Mouse (Mus musculus): ENCODE results near the gene Scpep1.
"Not testable (repeated sequence)": the region's sequence is repeated elsewhere in the genome, so short reads cannot be mapped to it uniquely, and the experiment has no call there.

Scpep1 gene

DNA sequence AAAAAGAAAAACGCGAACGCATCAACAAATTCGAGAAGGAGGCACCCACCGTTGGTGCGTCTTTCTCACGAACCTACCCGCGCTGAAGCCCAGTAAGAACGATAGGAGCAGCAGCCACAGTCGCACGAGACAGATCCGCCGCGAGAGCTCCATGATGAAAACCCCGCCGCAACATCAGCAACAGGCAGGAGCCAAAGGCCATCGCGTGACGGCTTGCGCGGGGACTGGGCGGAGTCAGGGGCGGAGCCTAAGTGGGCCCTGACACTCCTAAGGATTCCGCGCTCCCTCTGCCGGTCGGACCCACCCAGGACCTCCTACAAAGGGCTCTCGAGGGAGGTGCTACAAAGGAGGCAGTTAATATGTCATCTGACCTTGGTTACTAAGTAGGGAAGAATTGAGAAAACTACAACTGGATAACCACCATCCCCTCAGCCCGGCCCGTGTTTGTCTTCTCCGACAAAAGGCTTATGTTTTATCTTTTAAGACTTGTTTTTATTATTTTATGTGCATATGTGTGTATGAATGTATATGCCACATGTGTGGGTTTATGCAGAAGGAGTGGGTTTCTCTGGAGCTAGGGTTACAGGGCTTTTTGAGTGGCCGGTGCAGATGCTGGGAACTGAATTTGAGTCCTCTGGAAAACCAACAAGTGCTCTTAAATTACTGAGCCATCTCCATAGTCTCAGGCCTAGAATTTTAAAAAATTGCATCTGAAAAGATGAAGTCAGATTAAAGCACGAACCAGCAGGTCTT is at the start of gene Scpep1:
Gene Scpep1, minus strand, starts transcription at position 249 of the 753 bp plus-strand sequence.
- DNase-seq (ENCODE audit: low spot score in 2 of 2): peak; percentile 86 to 97

DNA sequence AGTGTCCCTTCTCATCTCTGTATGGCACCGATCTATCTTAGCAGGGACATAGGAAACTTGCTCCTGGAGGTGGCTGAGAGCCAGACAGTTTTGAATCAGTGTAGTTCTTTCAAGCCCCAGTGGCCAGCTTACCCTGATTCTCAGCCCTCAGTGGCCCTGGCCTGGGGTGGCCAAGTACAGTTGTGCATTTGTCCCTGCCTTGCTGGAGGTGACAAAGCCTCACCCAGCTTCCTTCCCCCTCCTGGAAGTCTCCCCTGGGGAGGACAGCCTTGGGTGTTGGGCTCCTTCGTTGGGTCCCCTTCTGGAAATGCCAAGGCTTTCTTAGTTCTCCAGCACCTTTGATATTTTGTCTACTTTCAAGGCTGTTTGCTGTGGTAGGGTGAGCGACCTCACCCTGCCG is 48.5 kb upstream of the Scpep1 start:
- no peak for DNase-seq (ENCODE audit: low spot score in 2 of 2)

DNA sequence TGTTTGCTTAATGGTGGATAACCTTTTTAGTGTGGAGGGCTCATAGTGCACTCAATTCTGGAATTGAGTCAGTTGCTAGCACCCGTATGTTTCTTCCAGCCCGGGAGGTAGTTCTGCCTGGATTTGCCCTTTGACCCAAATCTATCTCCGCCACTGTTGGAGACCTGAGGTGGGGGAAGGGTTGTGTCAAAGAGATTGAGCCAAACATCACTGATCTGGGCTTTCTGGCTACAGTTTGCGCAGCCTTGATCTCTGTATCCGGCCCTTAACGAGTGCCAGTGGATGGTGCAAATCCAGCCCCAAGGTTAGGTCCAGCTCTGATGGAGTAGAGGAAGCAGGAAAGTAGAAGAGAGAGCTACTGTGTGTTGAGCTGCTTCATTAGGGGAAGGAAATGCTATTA is 47.8 kb upstream of the Scpep1 start:
- DNase-seq (ENCODE audit: low spot score in 2 of 2): no peak

DNA sequence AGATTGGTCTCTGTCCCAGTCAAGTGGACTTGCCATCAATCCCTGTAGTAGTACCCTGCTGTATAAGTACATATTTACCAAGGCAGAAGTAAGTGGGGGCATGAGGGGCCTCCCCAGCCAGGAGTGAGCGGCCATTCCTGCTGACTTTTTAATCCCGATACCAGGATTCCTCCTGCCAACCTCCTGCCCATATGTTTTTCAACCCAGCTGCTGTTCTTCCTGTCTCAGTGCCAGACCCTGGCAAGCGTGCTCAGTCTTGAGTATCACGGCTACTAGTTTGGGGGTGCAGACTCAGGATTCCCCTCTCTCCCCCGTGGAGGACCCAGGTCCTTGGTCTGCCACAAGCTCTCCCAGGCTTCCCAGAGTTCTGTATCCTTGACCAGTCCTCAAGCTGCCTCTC is 47.4 kb upstream of the Scpep1 start:
- no peak for DNase-seq (ENCODE audit: low spot score in 2 of 2)

DNA sequence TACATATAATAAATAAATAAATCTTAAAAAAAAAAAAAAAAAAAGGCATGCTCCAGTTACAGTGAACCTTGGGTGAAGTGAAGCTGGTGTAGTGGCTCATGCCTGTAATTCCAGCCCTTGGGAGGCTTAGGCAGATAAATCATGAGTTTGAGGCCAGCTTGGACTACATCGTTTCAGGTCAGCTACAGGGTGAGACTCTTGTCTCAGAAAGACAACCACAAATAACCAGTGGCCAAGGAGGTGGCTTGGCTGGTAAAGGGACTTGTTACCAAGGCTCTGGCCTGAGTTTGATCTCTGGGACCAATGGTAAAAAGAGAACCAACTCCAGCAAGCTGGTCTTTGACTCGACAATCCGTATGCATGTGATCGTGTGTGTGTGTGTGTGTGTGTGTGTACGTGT is 46.8 kb upstream of the Scpep1 start:
- DNase-seq (ENCODE audit: low spot score in 2 of 2): no peak

DNA sequence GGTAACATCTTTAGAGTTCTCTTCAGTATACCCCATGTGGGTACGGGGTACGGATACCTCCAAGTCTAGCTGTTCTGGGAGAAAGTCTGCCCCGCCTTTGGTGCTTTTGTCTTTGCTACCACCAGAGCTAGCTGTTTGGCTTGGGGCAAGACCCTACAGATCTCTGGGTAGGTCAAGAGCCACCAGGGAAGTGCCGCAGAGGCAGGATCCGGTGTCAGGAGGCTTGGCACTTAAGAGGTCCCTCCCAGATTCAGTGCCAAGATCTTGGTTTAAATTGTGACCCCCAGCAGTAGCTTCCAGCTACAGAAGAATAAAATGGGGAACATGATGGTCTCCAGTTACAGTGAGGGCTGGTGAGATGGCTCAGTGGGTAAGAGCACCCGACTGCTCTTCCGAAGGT is 46.3 kb upstream of the Scpep1 start:
- no peak for DNase-seq (ENCODE audit: low spot score in 2 of 2)

DNA sequence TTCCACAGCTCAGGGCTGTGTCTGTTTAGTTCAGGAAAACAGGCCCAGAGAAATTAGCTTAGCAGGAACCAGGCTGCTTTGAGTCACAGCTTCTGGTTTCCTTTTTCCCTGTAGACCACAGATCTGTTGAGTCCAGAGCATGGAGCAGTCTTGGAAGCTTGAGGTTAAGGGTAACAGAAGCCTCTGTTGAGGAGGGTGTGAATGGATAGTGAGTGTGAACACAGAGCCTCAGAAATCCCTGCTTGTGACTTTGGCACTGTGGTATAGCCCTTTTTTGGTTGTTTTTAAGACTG is 45.2 kb upstream of the Scpep1 start:
- DNase-seq (ENCODE audit: low spot score in 2 of 2): no peak

DNA sequence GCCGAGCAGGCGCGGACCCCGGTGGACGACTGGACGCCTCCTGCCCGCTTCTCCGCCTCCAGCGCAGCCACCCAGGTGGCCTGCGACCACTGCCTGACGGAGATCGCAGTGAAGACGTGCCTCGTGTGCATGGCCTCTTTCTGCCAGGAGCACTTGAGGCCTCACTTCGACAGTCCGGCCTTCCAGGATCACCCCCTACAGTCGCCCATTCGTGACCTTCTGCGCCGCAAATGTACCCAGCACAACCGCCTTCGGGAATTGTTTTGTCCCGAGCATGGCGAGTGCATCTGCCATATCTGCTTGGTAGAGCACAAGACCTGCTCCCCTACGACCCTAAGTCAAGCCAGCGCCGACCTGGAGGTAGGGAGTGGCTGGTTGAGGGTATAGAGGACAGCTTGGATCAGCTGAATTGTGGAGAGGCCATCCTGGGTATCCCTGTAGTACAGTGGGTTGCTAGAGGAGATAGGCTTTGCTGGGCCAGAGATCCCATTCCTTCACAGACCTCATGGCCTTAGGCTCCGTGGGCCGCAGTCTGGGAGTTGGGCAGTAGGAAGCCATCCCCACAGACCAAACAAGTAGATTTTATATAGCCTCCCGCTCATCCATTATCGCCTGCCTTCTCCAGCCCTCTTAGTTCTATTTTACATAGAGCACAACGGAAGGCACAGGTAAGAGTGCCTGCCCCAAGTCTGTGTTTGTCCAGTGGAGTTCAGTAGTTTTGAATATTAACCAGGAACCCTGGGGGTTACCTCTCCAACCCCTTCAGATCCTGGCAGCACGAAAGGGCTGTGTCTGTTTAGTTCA is 44.7 kb upstream of the Scpep1 start:
- no peak for DNase-seq (ENCODE audit: low spot score in 2 of 2)

DNA sequence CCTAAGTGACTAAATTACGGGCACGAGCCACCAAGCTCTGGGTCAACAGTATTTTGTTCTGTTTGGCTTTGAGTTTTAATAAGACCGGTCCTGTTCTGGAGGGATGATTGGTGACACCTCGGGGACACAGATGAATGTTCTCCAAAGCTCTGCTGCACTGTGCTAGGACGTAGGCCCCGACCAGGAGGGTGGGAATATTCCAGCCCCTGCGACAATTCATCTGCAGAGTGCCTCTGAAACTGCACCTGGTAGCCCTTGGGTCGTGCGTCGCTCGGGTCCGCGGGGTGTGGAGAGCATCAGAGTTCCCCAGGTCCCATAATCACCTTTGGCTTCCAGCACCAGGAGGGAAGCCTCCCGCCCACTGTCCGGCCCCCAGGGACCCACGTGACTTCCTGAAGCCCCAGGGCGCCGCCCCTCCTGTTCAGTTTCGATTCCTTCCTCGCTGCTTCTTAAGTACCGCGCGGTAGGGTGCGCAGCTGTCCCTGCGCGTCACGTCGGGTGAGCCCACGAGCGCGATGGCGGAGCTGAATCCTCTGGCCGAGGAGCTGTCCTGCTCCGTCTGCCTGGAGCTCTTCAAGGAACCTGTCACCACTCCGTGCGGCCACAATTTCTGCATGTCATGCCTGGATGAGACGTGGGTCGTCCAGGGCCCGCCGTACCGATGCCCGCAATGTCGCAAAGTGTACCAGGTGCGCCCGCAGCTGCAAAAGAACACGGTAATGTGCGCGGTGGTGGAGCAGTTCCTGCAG is 43.9 kb upstream of the Scpep1 start, which contains the start of gene Trim25:
Gene Trim25, plus strand, starts transcription at position 403 of the 749 bp plus-strand sequence.
- DNase-seq (ENCODE audit: low spot score in 2 of 2): peak in 1 of 2 experiments; percentile 59

DNA sequence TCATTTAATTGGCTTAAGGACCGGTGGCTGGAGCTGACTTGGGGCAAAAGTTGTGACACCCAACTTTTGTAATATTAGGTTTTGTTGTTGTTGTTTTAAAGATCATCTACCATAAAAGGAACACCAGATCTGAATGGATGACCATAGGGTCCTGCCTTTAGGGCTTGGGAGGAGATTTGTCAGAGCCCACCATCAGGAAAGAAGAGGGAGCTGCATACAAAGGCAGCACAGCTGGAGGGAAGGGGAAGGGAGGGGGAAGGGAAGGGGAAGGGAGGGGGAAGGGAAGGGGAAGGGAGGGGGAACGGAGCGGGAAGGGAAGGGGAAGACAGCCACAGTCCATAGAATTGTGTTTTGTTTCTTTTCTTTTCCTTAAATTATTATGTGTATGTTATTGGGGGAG is 43.1 kb upstream of the Scpep1 start:
- no peak for DNase-seq (ENCODE audit: low spot score in 2 of 2)

DNA sequence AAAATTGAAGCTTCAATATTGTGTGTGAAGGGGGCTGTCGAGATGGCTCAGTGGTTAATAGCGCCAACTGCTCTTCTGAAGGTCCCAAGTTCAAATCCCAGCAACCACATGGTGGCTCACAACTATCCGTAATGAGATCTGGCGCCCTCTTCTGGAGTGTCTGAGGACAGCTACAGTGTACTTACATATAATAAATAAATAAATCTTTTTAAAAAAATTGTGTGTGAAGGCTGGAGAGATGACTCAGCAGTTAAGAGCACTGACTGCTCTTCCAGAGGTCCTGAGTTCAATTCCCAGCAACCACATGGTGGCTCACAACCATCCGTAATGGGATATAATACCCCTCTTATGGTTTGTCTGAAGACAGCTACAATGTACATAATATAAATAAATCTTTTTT is 42.1 kb upstream of the Scpep1 start:
- DNase-seq (ENCODE audit: low spot score in 2 of 2): not testable (repeated sequence)

DNA sequence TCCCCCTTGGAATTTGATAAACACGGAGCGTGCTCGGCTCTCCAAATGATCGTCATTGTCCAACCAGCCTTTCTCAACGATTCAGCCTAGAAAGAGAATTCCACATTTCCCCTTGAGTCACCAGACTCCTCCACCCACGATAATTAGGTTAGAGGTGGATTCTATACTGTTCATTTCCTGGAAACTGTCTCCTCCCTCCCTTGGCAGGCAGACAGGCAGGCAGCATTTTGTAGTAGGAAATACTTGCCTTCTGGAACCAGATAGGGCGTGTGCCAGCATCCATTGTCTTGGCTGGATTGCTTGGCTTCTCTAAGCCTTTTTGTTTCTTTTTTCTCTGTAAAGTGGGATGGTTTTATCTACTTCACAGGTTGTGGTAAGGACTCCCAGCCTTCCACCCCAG is 41.2 kb upstream of the Scpep1 start:
- no peak for DNase-seq (ENCODE audit: low spot score in 2 of 2)

DNA sequence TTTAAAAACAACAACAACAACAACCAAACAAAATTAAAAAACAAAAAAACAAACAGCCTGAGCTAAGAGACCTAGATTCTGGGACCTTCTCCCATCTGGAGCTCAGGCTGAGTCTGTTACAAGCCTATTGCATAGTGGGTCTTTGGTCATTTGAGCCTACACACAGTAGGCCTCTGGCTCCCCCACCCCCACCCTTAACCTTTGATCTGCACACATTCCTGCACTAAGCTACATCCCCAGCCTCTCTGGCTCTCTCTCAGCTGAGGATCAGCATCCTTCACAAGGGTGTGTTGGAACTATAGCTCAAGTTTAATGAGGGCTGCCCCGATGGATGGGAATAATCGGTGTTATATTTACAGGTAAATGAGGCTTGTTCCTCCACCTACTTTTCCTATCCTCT is 40.4 kb upstream of the Scpep1 start:
- DNase-seq (ENCODE audit: low spot score in 2 of 2): no peak

DNA sequence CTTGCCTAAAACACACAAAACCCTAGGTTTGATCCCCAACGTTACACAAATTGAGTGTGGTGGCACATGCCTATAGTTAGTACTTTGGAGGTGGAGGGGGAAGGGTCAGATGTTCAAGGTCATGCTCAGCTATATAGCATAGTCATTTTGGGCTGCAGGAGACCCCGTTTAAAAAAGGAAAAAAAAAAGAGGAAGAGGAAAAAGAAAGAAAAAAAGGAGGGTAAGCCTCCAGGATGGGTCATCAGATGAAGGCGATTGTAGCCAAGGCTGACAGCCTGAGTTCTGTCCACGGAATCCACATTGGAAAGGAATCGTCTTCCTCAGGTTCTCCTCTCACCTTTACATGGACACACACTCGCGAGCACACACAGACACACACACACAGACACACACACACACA is 39.2 kb upstream of the Scpep1 start:
- DNase-seq (ENCODE audit: low spot score in 2 of 2): no peak

DNA sequence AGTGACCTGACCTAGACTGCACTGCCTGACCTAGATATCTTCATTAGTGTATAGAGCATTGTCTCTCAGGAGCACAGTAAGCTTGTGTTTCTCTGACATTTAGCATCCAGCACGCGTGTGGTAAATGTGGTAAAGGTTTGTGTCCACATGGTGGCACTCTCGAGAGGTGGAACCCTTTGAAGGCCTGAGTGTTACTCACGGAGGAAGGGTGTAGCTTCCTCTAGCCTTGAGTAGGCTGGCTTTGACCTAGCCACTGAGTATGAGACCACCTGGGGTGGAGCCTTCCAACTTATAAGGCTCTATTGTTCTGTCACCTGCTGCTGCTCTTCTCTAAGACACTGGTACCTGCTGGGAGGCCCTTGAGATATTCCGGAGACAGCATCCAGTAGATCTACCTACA is 38.4 kb upstream of the Scpep1 start:
- DNase-seq (ENCODE audit: low spot score in 2 of 2): peak in 1 of 2 experiments; percentile 51

DNA sequence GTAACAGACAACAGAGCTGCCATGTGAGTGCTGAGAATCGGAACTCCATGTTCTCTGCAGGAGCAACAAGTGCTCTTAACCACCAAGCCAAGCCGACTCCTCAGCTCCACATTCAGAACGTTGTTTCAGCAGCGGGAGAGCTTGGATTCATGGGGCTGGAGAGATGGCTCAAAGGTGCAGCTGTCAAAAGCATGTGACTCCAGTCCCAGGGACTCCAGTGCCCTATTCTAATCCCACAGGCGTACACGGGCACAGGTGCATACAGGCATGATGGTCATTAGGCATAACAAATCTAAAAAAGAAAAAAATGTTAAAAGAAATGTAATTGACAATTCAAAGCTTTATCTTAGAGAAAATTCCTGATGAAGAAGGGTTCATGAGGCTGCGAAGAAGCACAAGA is 37.9 kb upstream of the Scpep1 start:
- no peak for DNase-seq (ENCODE audit: low spot score in 2 of 2)

DNA sequence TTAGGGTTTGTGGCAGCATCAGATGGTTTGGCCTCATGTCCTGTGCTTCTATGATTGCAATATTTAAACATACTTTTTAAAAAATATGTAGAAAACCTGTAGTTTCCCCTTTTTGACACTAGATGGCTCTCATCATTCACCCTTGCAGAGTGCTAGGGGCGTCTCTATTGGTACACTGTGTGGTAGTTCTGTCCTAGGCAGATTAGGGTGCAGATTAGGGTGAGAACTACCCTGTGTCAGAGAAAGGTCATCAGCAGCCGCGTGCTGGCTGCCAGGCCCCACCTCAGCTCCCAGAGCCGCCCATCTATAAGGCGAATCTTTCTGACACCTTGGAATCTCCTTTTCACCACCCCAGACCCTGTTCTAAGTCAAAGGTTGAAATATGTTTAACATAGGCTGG is 34.3 kb upstream of the Scpep1 start:
- DNase-seq (ENCODE audit: low spot score in 2 of 2): no peak

DNA sequence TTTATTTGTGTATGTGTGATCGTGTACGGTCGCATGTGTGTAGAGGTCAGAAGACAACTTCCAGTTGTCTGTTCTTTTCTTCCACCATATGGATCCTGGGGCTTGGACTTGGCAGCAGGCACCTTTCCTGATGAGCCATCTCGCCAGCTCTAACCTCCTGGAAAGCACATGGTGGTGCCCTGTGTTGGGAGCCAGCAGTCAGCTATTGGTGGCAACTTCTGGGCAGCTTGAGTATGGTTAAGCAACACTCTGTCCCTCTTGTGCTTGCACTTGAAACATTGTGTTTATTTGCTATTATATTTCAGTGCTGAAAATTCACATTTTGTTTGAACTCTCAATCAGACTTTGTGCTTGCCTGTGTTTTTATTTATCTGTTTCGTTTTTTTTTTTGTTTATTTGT is 33.7 kb upstream of the Scpep1 start:
- DNase-seq (ENCODE audit: low spot score in 2 of 2): no peak

DNA sequence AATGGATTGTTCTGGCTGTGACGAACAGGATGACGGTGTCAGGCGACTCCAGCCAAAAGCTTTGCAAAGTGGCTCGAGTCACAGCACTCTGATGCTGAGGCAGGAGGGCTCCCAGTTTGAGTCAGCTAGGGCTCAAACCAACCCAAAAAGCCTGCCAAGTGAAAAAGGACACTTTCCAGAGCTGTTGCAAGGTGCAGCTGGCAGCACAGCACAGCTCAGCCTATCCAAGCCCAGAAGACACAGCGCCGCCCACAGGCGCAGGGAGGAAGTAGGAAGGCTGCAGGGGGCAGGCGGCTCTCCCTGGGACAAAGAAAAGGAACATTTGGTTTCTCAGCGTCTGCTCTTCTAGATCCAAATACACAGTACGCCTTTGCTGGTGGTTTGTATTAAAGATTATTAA is 31.4 kb upstream of the Scpep1 start:
- DNase-seq (ENCODE audit: low spot score in 2 of 2): no peak

DNA sequence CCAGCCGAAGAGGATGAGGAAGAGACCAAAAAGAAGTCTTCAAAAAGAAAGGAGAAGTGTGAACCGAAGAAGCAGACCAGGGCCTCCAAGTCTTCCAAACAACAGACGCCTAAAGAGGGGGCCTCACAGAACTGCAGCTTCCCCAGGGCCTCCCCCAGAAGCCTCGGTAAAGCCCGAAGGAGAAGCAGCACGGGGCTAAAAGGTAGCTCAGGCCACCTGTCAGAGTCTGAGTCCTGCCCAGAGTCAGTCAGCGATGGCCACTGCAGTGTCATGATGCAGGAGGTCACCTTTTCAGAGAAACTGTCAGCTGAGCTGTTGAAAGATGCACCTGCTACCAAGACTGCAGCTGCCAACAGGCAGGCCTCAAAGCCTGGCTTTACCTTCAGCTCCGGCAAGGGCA is 26.1 kb upstream of the Scpep1 start:
- no peak for DNase-seq (ENCODE audit: low spot score in 2 of 2)

DNA sequence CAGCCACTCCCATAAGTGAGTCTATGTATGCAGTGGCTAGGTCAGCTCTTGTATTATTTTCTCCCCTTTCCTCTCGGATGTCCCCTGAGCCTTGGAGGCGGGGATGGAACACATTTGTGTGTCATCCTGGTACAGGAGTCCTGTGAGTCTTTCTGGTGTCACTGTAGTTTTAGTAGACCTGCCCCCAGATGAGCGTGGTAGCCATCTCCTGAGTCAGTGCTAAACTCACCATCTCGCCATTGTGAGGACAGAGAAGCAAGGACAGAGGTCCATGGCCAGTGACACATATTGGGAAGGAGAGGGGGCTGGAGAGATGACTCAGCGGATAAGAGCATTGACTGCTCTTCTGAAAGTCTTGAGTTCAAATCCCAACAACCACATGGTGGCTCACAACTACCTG is 21.9 kb upstream of the Scpep1 start:
- DNase-seq (ENCODE audit: low spot score in 2 of 2): no peak

DNA sequence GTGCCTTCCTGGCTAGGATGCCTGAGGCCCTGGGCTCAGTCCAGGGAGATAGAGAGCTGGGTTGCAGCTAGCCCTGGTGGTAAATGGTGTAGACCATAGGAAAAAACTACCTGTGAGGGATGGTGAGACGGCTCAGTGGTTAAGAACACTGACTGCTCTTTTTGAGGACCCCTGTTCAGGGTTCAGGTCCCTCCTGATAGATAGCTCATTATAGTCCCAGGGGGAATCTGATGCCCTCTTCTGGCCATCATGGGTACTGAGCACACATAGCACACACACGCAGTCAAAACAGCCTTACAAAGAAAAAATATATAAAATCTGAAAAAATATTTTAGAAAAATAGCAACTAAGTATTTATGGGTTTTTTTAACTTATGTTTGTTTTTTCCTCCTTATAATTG is 21.1 kb upstream of the Scpep1 start:
- DNase-seq (ENCODE audit: low spot score in 2 of 2): no peak

Data from left cerebral cortex, adult 9 months (tissue).